50 mouse cellular contexts compared by ENCODE assay signal in the genomic region with DNA sequence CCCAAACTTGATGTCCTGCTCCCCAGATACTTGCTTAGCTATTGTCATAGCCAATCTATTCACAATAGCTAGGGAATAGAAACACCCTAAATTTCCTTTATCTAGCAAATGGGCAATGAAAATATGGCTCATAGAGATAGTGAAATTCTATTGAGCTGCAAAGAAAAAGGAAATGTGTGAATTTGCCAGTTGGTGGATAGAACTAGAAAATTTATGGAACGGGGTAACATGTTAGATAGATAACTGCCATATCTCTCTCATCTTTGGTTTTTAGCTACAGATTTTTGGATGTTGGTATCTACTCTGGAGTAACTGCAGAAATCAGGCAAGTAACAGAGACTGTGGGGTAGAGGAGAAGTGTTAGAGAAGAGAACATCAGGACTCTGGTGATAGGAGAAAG. TPM values are rescaled to one million over a fixed set of nuclear protein-coding genes. Genes with fewer than 3 reads are reported as not detected.
"Had no signal": no experiment of that assay in that cellular context is flagged by ENCODE, and none has a peak within 500 bp of the region (broad histone marks: within the 10 kb centered on the region; RNA-seq: fewer than 3 reads in every experiment).

No protein-coding gene starts in this region.

- DNase-seq: heart, postnatal 10 days; heart, postnatal 14 days; heart, postnatal 36 days; heart, postnatal 4 days; kidney, adult 11 months; kidney, adult 18-20 months; kidney, adult 2 months; kidney, adult 8-10 months; kidney, adult 9 months; kidney, postnatal 10 days; kidney, postnatal 14 days; kidney, postnatal 25 days; kidney, postnatal 36 days; kidney, postnatal 4 days; layer of hippocampus, adult 9-11 months; layer of hippocampus, postnatal 36 days had no signal

- H3K9me3 ChIP-seq: heart, embryonic 10.5 days; heart, embryonic 12.5 days; heart, embryonic 13.5 days; heart, embryonic 15.5 days; hindbrain, embryonic 10.5 days; hindbrain, embryonic 12.5 days; hindbrain, embryonic 13.5 days; hindbrain, embryonic 15.5 days; intestine, embryonic 15.5 days; kidney, embryonic 15.5 days had no signal

- H3K36me3 ChIP-seq: heart, embryonic 10.5 days; heart, embryonic 12.5 days; heart, embryonic 13.5 days; heart, embryonic 15.5 days; hindbrain, embryonic 10.5 days; hindbrain, embryonic 12.5 days; hindbrain, embryonic 13.5 days; hindbrain, embryonic 15.5 days; intestine, embryonic 15.5 days; kidney, embryonic 15.5 days had no signal

- H3K4me1 ChIP-seq: heart, embryonic 10.5 days; heart, embryonic 12.5 days; heart, embryonic 13.5 days; heart, embryonic 15.5 days; hindbrain, embryonic 10.5 days; hindbrain, embryonic 12.5 days; hindbrain, embryonic 13.5 days; hindbrain, embryonic 15.5 days; intestine, embryonic 15.5 days; kidney, embryonic 15.5 days had no signal

- H3K4me2 ChIP-seq: heart, embryonic 11.5 days; heart, embryonic 12.5 days; heart, embryonic 13.5 days; heart, embryonic 15.5 days; hindbrain, embryonic 12.5 days; hindbrain, embryonic 13.5 days; hindbrain, embryonic 14.5 days; hindbrain, embryonic 15.5 days; intestine, embryonic 15.5 days; kidney, embryonic 15.5 days had no signal

- H3K27ac ChIP-seq: heart, embryonic 10.5 days; heart, embryonic 13.5 days; heart, embryonic 15.5 days; hindbrain, embryonic 10.5 days; hindbrain, embryonic 12.5 days; hindbrain, embryonic 13.5 days; hindbrain, embryonic 14.5 days; hindbrain, embryonic 15.5 days; hindbrain, postnatal 0 days; intestine, embryonic 15.5 days; kidney, embryonic 15.5 days; kidney, postnatal 0 days; layer of hippocampus, adult 2 months had no signal

- H3K9ac ChIP-seq: heart, embryonic 12.5 days; heart, embryonic 13.5 days; heart, embryonic 15.5 days; hindbrain, embryonic 12.5 days; hindbrain, embryonic 13.5 days; hindbrain, embryonic 14.5 days; hindbrain, embryonic 15.5 days; intestine, embryonic 15.5 days; kidney, embryonic 15.5 days had no signal

- H3K27me3 ChIP-seq: heart, embryonic 12.5 days; heart, embryonic 13.5 days; heart, embryonic 15.5 days; hindbrain, embryonic 12.5 days; hindbrain, embryonic 13.5 days; hindbrain, embryonic 15.5 days; intestine, embryonic 15.5 days; kidney, embryonic 15.5 days had no signal

- H3K4me3 ChIP-seq: heart, embryonic 10.5 days; heart, embryonic 12.5 days; heart, embryonic 13.5 days; heart, embryonic 15.5 days; hindbrain, embryonic 10.5 days; hindbrain, embryonic 12.5 days; hindbrain, embryonic 13.5 days; hindbrain, embryonic 15.5 days; intestine, embryonic 15.5 days; kidney, embryonic 15.5 days; layer of hippocampus, adult 2 months had no signal

- ATAC-seq: hindbrain, embryonic 16.5 days; hindbrain, postnatal 0 days; inflammation-experienced regulatory T-cells, adult 6 months; intestine, embryonic 15.5 days; intestine, embryonic 16.5 days; intestine, postnatal 0 days had no signal

RNA-seq across cellular contexts. Expression of a gene that starts 17.1 kb away (rescaled TPM):
- total RNA-seq: heart, adult 8-10 months; heart, postnatal 10 days; heart, postnatal 14 days; heart, postnatal 25 days; heart, postnatal 36 days; heart, postnatal 4 days; hematopoietic stem cell, adult 5-6 weeks; hindbrain, postnatal 0 days; layer of hippocampus, adult 2 months; layer of hippocampus, postnatal 10 days; layer of hippocampus, postnatal 14 days; layer of hippocampus, postnatal 25 days; layer of hippocampus, postnatal 36 days had no signal
- polyA plus RNA-seq: heart, embryonic 10.5 days; heart, embryonic 11.5 days; heart, embryonic 12.5 days; heart, embryonic 13.5 days; heart, embryonic 14.5 days; heart, postnatal 0 days; hindbrain, embryonic 11.5 days; hindbrain, embryonic 12.5 days; hindbrain, embryonic 13.5 days; hindbrain, embryonic 14.5 days; hindbrain, embryonic 16.5 days; inflammation-experienced regulatory T-cells, adult 6 months; intestine, embryonic 14.5 days; intestine, postnatal 0 days; kidney, adult 2 months; kidney, embryonic 14.5 days; kidney, embryonic 15.5 days; kidney, postnatal 0 days; large intestine, adult 2 months had no signal

RNA-seq across cellular contexts. Expression of a gene that starts 21.4 kb away (rescaled TPM):
- total RNA-seq: heart, adult 8-10 months; heart, postnatal 10 days; heart, postnatal 14 days; heart, postnatal 25 days; heart, postnatal 36 days; heart, postnatal 4 days; hematopoietic stem cell, adult 5-6 weeks; hindbrain, postnatal 0 days; layer of hippocampus, adult 18-20 months; layer of hippocampus, adult 2 months; layer of hippocampus, adult 8-10 months; layer of hippocampus, postnatal 10 days; layer of hippocampus, postnatal 14 days; layer of hippocampus, postnatal 25 days; layer of hippocampus, postnatal 36 days had no signal
- polyA plus RNA-seq: heart, embryonic 10.5 days; heart, embryonic 11.5 days; heart, embryonic 12.5 days; heart, embryonic 13.5 days; heart, embryonic 14.5 days; heart, embryonic 15.5 days; heart, postnatal 0 days; hindbrain, embryonic 10.5 days; hindbrain, embryonic 12.5 days; hindbrain, embryonic 13.5 days; hindbrain, embryonic 14.5 days; hindbrain, embryonic 15.5 days; hindbrain, postnatal 0 days; inflammation-experienced regulatory T-cells, adult 6 months; intestine, embryonic 14.5 days; intestine, embryonic 15.5 days; intestine, embryonic 16.5 days; intestine, postnatal 0 days; kidney, adult 2 months; kidney, embryonic 14.5 days; kidney, embryonic 16.5 days; kidney, postnatal 0 days; large intestine, adult 2 months had no signal
